Mouse (Mus musculus): Measurements from ENCODE around the gene Actr3b. TPM values are rescaled to one million over a fixed set of nuclear protein-coding genes. Genes with fewer than 3 reads are reported as not detected.
"Not testable (repeated sequence)": the region's sequence is repeated elsewhere in the genome, so short reads cannot be mapped to it uniquely, and the experiment has no call there.

Gene Actr3b
- polyA plus RNA-seq (2015; fragmentation: Nextera tagmentation; extraction: Ambion mirVana) = 3.8 and 4.1 TPM in 2 replicates

DNA sequence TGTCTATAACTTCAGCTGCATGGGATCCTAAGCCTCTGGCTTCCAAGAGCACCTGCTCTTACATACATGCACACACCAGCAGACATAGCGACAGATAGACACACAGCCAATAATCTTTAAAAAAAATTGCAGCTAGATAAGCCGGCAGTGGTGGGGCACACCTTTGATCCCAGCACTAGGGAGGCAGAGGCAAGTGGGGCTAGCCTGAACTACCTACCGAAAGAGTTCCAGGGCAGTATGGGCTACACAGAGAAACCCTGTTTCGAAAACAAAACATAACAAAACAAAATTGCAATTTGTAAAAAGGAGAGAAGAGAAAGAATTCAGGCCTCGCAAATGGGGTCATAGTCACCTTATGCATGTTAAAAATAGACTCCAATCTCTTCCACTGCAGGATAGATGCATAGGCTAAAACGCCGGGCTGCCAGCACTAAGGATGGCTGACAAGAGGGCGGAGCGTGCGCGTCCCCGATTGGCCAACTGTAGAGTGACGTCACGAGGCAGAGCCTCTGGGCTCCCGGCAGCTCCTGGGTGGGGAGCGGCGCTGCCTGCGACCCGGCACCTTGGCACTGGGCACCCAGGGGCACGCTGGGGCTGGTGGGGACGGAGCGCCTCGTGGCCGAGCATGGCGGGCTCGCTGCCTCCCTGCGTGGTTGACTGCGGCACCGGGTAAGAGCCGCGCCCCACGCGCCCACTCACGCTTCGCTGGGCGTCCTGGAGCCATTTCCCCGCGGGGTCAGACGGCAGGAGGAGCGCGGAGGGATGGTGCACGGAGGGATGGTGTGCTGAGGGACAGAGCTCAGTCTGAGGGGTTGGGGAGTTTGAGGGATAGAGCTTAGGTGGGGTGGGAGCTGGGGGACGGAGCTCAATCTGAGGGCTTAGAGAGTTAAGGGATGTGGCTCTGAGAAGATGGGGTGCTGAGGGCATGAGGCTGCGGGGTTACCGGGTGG is at the start of gene Actr3b:
TSS of gene Actr3b (plus strand) at position 538 of the 950 bp plus-strand sequence.
- Histone ChIP-seq H3K9me3 (no peaks in the 10 kb centered on the region), H3K27ac (no peak within 1 kb of the TSS), H3K4me1 (0 out of 2 replicates have a peak, but pooled peaks cover 9% of the 10 kb centered on the region), H3K4me3 (replicated peaks) (peak within 1 kb of the TSS; percentile 71), H3K9ac (peak within 1 kb of the TSS; percentile 68), H3K27me3 (replicated peaks) (0 out of 2 replicates have a peak, but pooled peaks cover 4% of the 10 kb centered on the region), H3K4me2 (peak within 1 kb of the TSS; percentile 98), H3K36me3 (no peaks in the 10 kb centered on the region)
- WGBS = 3% methylated on average over 44 of the region's 45 CpGs
- peak; percentile 93 for ATAC-seq (ENCODE audit: insufficient read depth, low FRiP score, low read depth)

DNA sequence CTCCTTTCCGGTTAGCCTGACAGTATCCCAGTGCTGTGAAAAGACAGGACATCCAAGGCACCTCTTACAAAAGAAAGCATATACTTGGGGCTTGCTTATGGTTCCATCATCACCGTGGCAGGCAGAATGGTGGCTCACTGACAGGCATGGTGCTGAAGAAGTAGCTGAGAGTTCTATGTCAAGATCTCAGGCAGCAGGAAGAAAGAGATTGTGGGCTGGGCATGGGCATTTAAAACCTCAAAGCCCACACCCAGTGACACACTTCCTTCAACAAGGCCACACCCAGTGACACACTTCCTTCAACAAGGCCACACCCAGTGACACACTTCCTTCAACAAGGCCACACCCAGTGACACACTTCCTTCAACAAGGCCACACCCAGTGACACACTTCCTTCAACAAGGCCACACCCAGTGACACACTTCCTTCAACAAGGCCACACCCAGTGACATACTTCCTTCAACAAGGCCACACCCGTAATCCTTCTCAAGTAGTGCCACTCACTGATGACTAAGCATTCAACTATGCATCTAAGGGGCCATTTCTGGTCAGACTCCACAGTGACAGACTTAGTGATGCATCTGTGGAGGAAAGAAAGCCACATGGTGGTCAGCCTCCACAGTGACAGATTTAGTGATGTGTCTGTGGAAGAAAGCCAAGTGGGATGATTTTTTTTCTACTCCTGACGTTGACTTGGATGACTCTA is 46.6 kb upstream of the Actr3b start:
- not testable (repeated sequence) for H3K4me2 ChIP-seq; H3K4me1 ChIP-seq; H3K36me3 ChIP-seq; H3K27ac ChIP-seq; ATAC-seq (ENCODE audit: insufficient read depth, low FRiP score, low read depth); H3K27me3 ChIP-seq (replicated peaks); H3K4me3 ChIP-seq (replicated peaks); H3K9me3 ChIP-seq; H3K9ac ChIP-seq
- 88% methylated on average over 4 of the region's 4 CpGs for WGBS

DNA sequence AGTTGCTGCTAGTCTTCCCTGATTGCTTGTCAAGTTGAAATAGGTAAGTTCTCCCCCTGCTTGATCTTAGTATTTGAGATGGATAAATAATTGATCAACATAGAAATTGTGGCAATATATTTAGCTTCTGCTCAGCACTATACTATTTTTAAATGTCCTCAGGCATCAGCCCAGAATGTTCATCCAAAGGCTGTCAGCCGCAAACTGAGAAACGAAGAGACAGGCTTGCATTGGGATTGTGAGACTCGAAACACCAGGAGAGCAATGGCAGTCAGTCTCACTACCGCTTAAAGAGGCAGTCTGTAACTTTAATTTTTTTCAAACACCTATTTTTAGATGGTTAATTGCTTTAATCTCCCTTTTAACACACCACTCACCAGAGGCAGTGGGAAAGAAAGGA is 40.4 kb upstream of the Actr3b start:
- H3K9ac ChIP-seq = no peak overlapping the region
- H3K4me2 ChIP-seq = no peak overlapping the region
- H3K4me3 ChIP-seq (replicated peaks) = no peak overlapping the region
- H3K4me1 ChIP-seq = no peaks in the 10 kb centered on the region
- H3K27me3 ChIP-seq (replicated peaks) = no peaks in the 10 kb centered on the region
- no peaks in the 10 kb centered on the region for H3K36me3 ChIP-seq
- no peak overlapping the region for H3K27ac ChIP-seq
- no peak for ATAC-seq (ENCODE audit: insufficient read depth, low FRiP score, low read depth)
- H3K9me3 ChIP-seq = no peaks in the 10 kb centered on the region
- WGBS = 88% methylated on average over 4 of the region's 4 CpGs

- 75% methylated on average over 2 of the region's 2 CpGs for WGBS
- H3K4me2 ChIP-seq = no peak overlapping the region
These were observed 36.8 kb upstream of the Actr3b start for GRCm38 (mm10) chr5:25723016-25723415.

DNA sequence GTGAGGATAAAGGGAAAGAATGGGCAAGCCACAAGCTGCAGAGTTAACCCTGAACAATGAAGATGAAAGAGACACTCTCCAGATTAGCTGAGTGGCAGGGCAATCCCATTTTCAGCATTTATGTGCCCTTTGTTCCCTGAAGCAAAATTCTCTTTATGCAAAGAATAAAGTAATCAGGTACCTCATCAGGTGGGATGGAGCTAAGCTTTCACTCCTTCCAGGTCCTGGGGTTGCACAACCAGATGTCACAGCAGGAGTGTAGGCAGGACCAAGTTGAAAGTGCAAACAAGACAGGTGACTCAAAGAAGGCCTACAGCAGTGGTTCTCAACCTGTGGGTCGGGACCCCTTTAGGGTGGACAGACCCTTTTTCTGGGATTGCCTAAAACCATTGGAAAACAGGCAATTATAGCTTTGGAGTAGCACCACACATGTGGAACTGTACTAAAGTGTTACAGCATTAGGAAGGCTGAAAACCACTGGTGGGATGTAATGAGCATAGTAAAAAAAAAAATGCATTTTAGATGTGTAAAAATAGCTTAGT is 35.6 kb upstream of the Actr3b start:
- Histone ChIP-seq H3K9me3 (no peaks in the 10 kb centered on the region), H3K27ac (no peak overlapping the region), H3K9ac (no peak overlapping the region), H3K27me3 (replicated peaks) (no peaks in the 10 kb centered on the region), H3K36me3 (no peaks in the 10 kb centered on the region), H3K4me2 (no peak overlapping the region), H3K4me1 (no peaks in the 10 kb centered on the region), H3K4me3 (replicated peaks) (no peak overlapping the region)
- 31% methylated on average over 1 of the region's 1 CpGs for WGBS
- ATAC-seq (ENCODE audit: insufficient read depth, low FRiP score, low read depth) = no peak

More at GRCm38 (mm10) chr5:25723016-25723415, 36.8 kb upstream of the Actr3b start:
- no peak overlapping the region for H3K27ac ChIP-seq
- no peaks in the 10 kb centered on the region for H3K27me3 ChIP-seq (replicated peaks)
- no peak overlapping the region for H3K4me3 ChIP-seq (replicated peaks)
- H3K9ac ChIP-seq = no peak overlapping the region
- no peaks in the 10 kb centered on the region for H3K9me3 ChIP-seq
- ATAC-seq (ENCODE audit: insufficient read depth, low FRiP score, low read depth) = no peak
- H3K36me3 ChIP-seq = no peaks in the 10 kb centered on the region
- no peaks in the 10 kb centered on the region for H3K4me1 ChIP-seq

- no peak for ATAC-seq (ENCODE audit: insufficient read depth, low FRiP score, low read depth)
These were observed 25.5 kb upstream of the Actr3b start for GRCm38 (mm10) chr5:25734318-25734717.

DNA sequence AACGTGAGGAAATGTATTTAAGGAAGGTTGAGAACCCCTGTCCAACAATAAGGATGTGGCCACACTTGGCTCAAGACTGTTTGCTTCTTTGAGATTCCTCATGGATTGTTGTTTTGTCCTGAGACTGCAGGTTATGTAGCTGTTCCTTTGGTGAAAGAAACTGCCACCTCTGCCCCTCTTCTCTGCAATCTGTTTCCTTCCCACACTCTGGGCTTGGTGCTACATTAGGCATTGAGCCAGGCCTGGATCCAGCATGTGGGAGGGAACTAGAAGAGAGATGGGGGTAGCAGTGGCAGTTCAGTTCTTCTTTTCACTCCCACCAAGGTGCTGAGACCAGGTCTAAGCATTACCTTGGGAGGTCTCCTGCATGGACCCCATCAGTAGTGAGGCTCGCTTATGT is 23.9 kb upstream of the Actr3b start:
- Histone ChIP-seq H3K9ac (no peak overlapping the region), H3K9me3 (no peaks in the 10 kb centered on the region), H3K27me3 (replicated peaks) (no peaks in the 10 kb centered on the region), H3K4me2 (no peak overlapping the region), H3K27ac (no peak overlapping the region), H3K36me3 (no peaks in the 10 kb centered on the region), H3K4me3 (replicated peaks) (no peak overlapping the region), H3K4me1 (no peaks in the 10 kb centered on the region)
- 75% methylated on average over 2 of the region's 2 CpGs for WGBS
- no peak for ATAC-seq (ENCODE audit: insufficient read depth, low FRiP score, low read depth)

More at GRCm38 (mm10) chr5:25734318-25734717, 25.5 kb upstream of the Actr3b start:
- no peaks in the 10 kb centered on the region for H3K9me3 ChIP-seq
- no peaks in the 10 kb centered on the region for H3K36me3 ChIP-seq
- H3K27me3 ChIP-seq (replicated peaks) = no peaks in the 10 kb centered on the region
- 14% methylated on average over 1 of the region's 1 CpGs for WGBS
- H3K4me3 ChIP-seq (replicated peaks) = no peak overlapping the region
- no peak overlapping the region for H3K9ac ChIP-seq
- H3K27ac ChIP-seq = no peak overlapping the region
- H3K4me2 ChIP-seq = no peak overlapping the region
- H3K4me1 ChIP-seq = no peaks in the 10 kb centered on the region

GRCm38 (mm10) chr5:25738448-25738847 is 21.3 kb upstream of the Actr3b start:
- Histone ChIP-seq H3K27me3 (replicated peaks) (no peaks in the 10 kb centered on the region), H3K4me2 (no peak overlapping the region), H3K4me1 (no peaks in the 10 kb centered on the region), H3K36me3 (no peaks in the 10 kb centered on the region), H3K27ac (no peak overlapping the region), H3K9ac (no peak overlapping the region), H3K9me3 (no peaks in the 10 kb centered on the region), H3K4me3 (replicated peaks) (no peak overlapping the region)
- 62% methylated on average over 3 of the region's 3 CpGs for WGBS
- ATAC-seq (ENCODE audit: insufficient read depth, low FRiP score, low read depth) = no peak

GRCm38 (mm10) chr5:25738902-25739301 is 20.9 kb upstream of the Actr3b start:
- not testable (repeated sequence) for H3K4me3 ChIP-seq (replicated peaks); H3K4me2 ChIP-seq; H3K9me3 ChIP-seq; H3K27ac ChIP-seq; H3K36me3 ChIP-seq; H3K4me1 ChIP-seq; H3K27me3 ChIP-seq (replicated peaks); ATAC-seq (ENCODE audit: insufficient read depth, low FRiP score, low read depth); H3K9ac ChIP-seq
- WGBS = 88% methylated on average over 1 of the region's 1 CpGs

DNA sequence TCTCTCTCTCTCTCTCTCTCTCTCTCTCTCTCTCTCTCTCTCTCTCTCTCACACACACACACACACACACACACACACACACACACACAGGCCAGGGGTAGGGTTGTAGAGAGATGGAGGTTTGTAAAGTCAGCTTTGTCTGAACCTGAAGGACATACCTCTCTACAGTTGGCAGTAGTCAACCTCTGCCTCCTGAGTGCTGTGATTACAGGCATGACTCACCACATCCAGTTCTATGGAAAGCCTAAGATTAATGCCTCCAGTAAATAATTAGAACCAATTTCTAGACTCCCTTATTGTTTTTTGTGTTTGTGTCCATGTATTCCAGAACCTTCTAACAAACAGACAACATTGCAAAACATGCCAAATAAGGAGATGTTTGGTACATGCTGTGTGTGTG is 11.9 kb upstream of the Actr3b start:
- Histone ChIP-seq H3K4me3 (replicated peaks) (no peak overlapping the region), H3K4me1 (no peaks in the 10 kb centered on the region), H3K27me3 (replicated peaks) (no peaks in the 10 kb centered on the region), H3K9me3 (no peaks in the 10 kb centered on the region), H3K9ac (no peak overlapping the region), H3K27ac (no peak overlapping the region), H3K4me2 (no peak overlapping the region), H3K36me3 (no peaks in the 10 kb centered on the region)
- ATAC-seq (ENCODE audit: insufficient read depth, low FRiP score, low read depth) = no peak

GRCm38 (mm10) chr5:25748613-25749012 is 11.2 kb upstream of the Actr3b start:
- no peak for ATAC-seq (ENCODE audit: insufficient read depth, low FRiP score, low read depth)
- 72% methylated on average over 3 of the region's 3 CpGs for WGBS
- no peak overlapping the region for H3K9ac ChIP-seq

DNA sequence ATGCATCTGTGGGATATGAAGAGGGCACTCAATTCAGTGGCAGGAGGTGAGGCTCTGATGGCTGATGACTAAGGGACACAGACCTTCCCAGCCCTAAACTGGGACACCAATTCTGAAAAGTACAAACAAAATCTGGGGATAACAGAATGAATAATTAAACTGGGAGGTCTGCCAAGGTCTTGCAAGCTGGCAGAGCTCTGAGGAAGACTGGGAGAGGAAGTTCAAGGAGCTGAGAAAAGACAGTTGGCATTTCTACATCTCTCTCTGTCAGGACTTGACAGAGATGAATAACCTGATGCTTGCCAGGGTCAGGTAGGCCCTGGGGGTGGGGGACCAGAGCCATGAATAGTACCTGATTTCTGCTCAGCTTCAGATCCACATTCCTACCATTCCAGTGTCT is 8.2 kb upstream of the Actr3b start:
- Histone ChIP-seq H3K9ac (no peak overlapping the region), H3K4me3 (replicated peaks) (no peak overlapping the region), H3K27me3 (replicated peaks) (no peaks in the 10 kb centered on the region), H3K9me3 (no peaks in the 10 kb centered on the region), H3K4me2 (no peak overlapping the region), H3K4me1 (no peaks in the 10 kb centered on the region; the same call in 1 of the 2 replicates), H3K27ac (no peak overlapping the region), H3K36me3 (no peaks in the 10 kb centered on the region)
- no peak for ATAC-seq (ENCODE audit: insufficient read depth, low FRiP score, low read depth)

More at GRCm38 (mm10) chr5:25748613-25749012, 11.2 kb upstream of the Actr3b start:
- H3K9me3 ChIP-seq = no peaks in the 10 kb centered on the region
- no peak overlapping the region for H3K27ac ChIP-seq
- no peak overlapping the region for H3K4me3 ChIP-seq (replicated peaks)
- no peak overlapping the region for H3K4me2 ChIP-seq
- H3K27me3 ChIP-seq (replicated peaks) = no peaks in the 10 kb centered on the region
- H3K36me3 ChIP-seq = no peaks in the 10 kb centered on the region
- H3K4me1 ChIP-seq = no peaks in the 10 kb centered on the region

Measured in stomach, embryonic 15.5 days (tissue).